Mouse (Mus musculus) C2C12 (cell line): Measurements from ENCODE around the gene Cacna1g. TPM values are rescaled to one million over a fixed set of nuclear protein-coding genes. Genes with fewer than 3 reads are reported as not detected.

Experiments used
- H3K27me3 ChIP-seq: one replicate; pipeline ENCODE4 v1.6.1; 2011; ENCODE audit not compliant: control insufficient read depth, insufficient read depth, insufficient read length
- H3K36me3 ChIP-seq: one replicate; pipeline ENCODE4 v1.6.1; 2011; ENCODE audit not compliant: control insufficient read depth, insufficient read depth
- H3K4me3 ChIP-seq: one replicate; pipeline ENCODE4 v1.5.1; 2011; ENCODE audit warnings: mild to moderate bottlenecking, control low read depth; ENCODE audit not compliant: poor library complexity, insufficient read depth, severe bottlenecking
- H3K79me2 ChIP-seq: one replicate; pipeline ENCODE4 v1.6.1; 2011; ENCODE audit not compliant: control insufficient read depth, insufficient read depth
- H3K79me3 ChIP-seq: one replicate; pipeline ENCODE4 v1.6.1; 2011; ENCODE audit warnings: low read depth, control low read depth
- H3ac ChIP-seq: one replicate; pipeline ENCODE3; 2011; ENCODE audit warnings: low read depth; ENCODE audit not compliant: control insufficient read depth, insufficient read length
- CEBPB ChIP-seq: IDR thresholded peaks from one replicate; pipeline ENCODE4 v1.6.1; 2011; ENCODE audit warnings: low read depth, mild to moderate bottlenecking, control low read depth, moderate library complexity
- CTCF ChIP-seq: IDR thresholded peaks from one replicate; pipeline ENCODE4 v1.5.1; 2011; ENCODE audit not compliant: control insufficient read depth, insufficient read depth, insufficient read length
- FOSL1 ChIP-seq: IDR thresholded peaks from one replicate; pipeline ENCODE4 v1.8.0; 2011; ENCODE audit warnings: mild to moderate bottlenecking, low read length; ENCODE audit not compliant: poor library complexity, insufficient read depth, severe bottlenecking
- MAX ChIP-seq: IDR thresholded peaks from one replicate; pipeline ENCODE4 v1.6.1; 2011; ENCODE audit warnings: mild to moderate bottlenecking, control low read depth
- MYOD1 ChIP-seq: IDR thresholded peaks from one replicate; pipeline ENCODE4 v1.6.1; 2011; ENCODE audit warnings: low read depth; ENCODE audit not compliant: control insufficient read depth, insufficient read length
- MYOG ChIP-seq: IDR thresholded peaks from one replicate; pipeline ENCODE4 v1.6.1; 2011; ENCODE audit not compliant: control insufficient read depth, insufficient read length; ENCODE audit errors: extremely low read depth
- USF1 ChIP-seq: IDR thresholded peaks from one replicate; pipeline ENCODE4 v1.6.1; 2011; ENCODE audit warnings: low read depth, mild to moderate bottlenecking, control low read depth, moderate library complexity
- long read RNA-seq, 2 experiments: library from polyadenylated mRNA; unstranded; transcript quantifications; one replicate each; pipeline ENCODE4 v2.0.0; 2019 to 2020
- polyA plus RNA-seq: library from polyadenylated mRNA; unstranded; fragments of >200 nt; fragmentation: generic; extraction: Trizol; gene quantifications from one replicate; pipeline ENCODE4 v1.2.1, GENCODE M21; 2012; ENCODE audit warnings: missing spikeins

The Cacna1g gene
- polyA plus RNA-seq: 0.04 TPM
- long read RNA-seq, experiment 1: 0 reads
- long read RNA-seq, experiment 2: 0 reads

DNA sequence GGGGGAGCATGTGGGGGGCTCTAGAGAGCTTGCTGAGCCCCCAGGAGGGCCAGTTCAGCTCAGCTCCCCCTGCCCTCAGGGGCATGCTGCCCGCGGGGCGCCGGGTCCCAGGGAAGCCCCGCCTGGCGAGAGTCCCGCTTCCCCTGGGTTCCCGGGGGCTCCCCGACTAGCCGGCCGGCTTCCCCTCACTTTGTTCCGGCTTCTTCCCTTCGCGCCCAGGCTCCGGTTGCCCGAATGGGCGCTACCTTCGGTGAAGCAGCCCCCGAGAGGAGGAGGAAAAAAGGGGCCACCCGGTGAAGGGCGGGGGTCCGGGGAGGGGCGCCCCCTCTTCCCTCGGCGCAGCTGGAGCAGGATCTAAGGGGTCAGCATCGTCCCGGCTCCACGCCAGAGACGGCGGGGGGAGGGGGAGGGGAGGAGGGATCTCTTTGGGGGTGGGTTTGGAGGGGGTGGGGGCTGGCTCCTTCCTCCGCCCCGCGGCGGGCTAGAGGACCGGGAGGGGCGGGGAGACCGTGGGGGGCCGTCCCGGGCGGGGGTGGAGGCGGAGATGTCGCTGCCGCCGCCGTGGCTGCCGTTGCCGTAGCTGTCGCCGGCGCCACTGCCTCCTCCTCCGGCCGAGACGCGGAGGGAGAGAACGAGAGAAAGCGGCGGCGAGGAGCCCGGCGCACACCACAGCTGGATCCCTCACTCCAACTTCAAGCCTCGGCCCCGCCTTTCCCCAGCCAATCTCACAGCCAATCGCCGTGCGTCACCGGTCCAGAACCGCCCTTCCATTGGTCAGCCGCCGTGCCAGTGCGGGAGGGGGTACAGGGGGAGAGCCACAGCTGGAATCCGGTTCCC is at the start of gene Cacna1g:
Gene Cacna1g, minus strand, starts transcription at position 492 of the 837 bp plus-strand sequence.
- H3K27me3 ChIP-seq: peaks cover 56% of the 10 kb centered on the region
- H3K79me2 ChIP-seq: no peaks in the 10 kb centered on the region
- H3K79me3 ChIP-seq: no peaks in the 10 kb centered on the region
- TF ChIP-seq MAX: no peak
- peak; percentile 10 for TF ChIP-seq MYOD1
- peak within 1 kb of the TSS; percentile 44 for H3ac ChIP-seq
- H3K4me3 ChIP-seq: peak within 1 kb of the TSS; percentile 14
- H3K36me3 ChIP-seq: no peaks in the 10 kb centered on the region

DNA sequence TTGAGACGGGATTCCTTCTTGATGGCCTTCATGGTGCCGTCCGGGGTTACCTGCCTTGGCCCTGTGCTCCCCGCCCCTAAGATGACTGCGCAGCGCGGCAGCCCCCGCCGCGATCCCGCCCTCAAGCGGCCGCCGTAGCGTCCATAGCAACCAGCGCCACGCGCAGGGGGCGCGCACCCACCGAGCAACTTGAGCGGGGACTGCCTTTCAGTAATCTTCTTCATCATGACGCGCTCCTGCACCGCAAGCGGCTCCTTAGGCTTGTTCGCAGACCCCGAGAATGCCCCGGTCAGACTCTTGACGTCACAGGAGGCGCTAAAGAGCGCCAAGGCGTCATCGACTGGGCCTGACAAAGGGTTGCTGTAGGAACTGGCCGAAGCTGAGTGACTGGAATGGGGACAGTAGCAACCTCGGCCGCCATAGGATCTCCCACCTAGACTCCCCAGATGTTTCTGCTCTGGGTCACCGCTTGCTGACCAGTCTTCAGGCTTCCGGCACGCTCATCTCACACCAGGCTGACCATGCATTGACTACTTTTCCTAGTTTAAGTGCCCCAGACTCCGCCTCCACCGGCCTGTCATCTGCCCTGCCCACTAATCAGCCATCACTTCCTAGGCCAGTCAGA is 47.3 kb upstream of the Cacna1g start, which contains the start of gene Mycbpap:
Gene Mycbpap, minus strand, starts transcription at position 524 of the 625 bp plus-strand sequence.
- Histone ChIP-seq H3K36me3 (no peaks in the 10 kb centered on the region), H3K4me3 (no peak within 1 kb of the TSS), H3K27me3 (peaks cover 12% of the 10 kb centered on the region), H3ac (no peak within 1 kb of the TSS), H3K79me3 (no peaks in the 10 kb centered on the region), H3K79me2 (no peaks in the 10 kb centered on the region)
- TF ChIP-seq USF1 (no peak), MYOD1 (no peak), MAX (no peak), CEBPB (no peak), CTCF (no peak), FOSL1 (no peak), MYOG (no peak)

DNA sequence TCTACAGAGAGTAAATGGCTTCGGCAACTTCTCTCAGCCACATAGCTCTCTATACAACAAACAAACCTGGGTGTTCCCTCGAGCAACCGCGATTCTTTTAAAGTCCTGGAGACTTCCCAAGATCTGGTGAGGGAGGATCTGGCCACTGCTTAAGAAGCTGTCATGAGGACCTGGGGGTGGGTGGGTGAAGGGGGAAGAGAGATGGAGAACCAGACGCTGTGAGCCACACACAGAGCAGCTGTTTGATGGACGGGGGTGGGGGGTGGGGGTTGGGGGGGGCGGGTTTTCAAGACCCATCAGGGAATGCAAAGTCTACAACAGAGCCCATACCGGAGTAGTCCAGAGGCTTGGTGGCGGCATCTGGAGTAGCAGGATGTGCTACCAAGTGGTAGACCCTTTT is 39.5 kb upstream of the Cacna1g start:
- H3K27me3 ChIP-seq: peaks cover 13% of the 10 kb centered on the region
- no peak overlapping the region for H3K4me3 ChIP-seq
- no peaks in the 10 kb centered on the region for H3K36me3 ChIP-seq
- H3K79me2 ChIP-seq: no peaks in the 10 kb centered on the region
- H3K79me3 ChIP-seq: no peaks in the 10 kb centered on the region
- no peak overlapping the region for H3ac ChIP-seq
- TF ChIP-seq MYOD1 (no peak), FOSL1 (no peak), USF1 (no peak), CEBPB (no peak), MYOG (no peak), MAX (no peak), CTCF (no peak)

DNA sequence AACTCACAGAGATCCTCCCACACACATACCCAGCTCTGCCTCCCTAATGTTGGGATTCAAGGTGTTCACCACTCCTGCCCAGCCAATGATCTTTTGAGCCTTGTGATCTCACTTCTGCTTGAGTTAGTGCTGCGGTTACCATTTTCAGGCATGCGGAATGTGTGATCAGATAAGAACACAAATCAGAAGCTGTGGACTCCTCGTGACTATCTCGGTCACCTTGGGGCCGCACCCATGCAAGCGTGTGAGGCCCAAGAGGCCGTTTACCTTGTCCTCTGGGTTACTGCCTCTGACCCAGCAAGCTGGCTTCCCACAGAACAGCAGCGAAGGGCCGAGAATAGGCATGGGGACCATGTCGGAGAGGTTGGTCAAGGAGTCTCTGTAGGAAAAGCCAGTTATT is 35.0 kb upstream of the Cacna1g start:
- Histone ChIP-seq H3K79me2 (no peaks in the 10 kb centered on the region), H3K4me3 (no peak overlapping the region), H3ac (no peak overlapping the region), H3K36me3 (no peaks in the 10 kb centered on the region), H3K79me3 (no peaks in the 10 kb centered on the region), H3K27me3 (peaks cover 38% of the 10 kb centered on the region)
- TF ChIP-seq MAX: no peak
- TF ChIP-seq FOSL1: no peak
- TF ChIP-seq CEBPB: no peak
- no peak for TF ChIP-seq MYOG
- no peak for TF ChIP-seq CTCF

DNA sequence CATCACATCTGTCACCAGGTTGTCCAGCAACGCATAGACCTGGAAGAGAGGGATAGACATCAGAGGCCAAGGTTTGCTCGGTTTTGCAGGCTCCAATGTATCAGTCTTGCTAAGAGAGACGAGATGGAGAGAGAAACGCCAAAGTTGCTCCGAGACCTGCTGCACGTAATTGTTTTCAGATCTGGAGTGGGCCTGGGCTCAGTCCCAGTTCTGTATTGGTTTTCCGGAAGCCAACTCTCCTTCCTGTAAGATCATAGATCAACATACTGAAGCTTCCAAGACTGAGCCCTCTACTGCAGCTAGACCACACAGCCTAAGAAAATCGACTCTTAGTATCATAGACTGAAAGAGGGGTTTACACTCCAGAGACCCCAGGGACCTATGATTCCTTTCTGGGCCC is 27.5 kb upstream of the Cacna1g start:
- H3K4me3 ChIP-seq: no peak overlapping the region
- H3K79me3 ChIP-seq: no peaks in the 10 kb centered on the region
- peaks cover 44% of the 10 kb centered on the region for H3K27me3 ChIP-seq
- no peaks in the 10 kb centered on the region for H3K36me3 ChIP-seq
- H3K79me2 ChIP-seq: no peaks in the 10 kb centered on the region
- H3ac ChIP-seq: no peak overlapping the region
- TF ChIP-seq CEBPB: no peak
- TF ChIP-seq MAX: no peak
- TF ChIP-seq FOSL1: no peak
- TF ChIP-seq MYOG: no peak
- no peak for TF ChIP-seq CTCF
- TF ChIP-seq MYOD1: no peak
- no peak for TF ChIP-seq USF1

DNA sequence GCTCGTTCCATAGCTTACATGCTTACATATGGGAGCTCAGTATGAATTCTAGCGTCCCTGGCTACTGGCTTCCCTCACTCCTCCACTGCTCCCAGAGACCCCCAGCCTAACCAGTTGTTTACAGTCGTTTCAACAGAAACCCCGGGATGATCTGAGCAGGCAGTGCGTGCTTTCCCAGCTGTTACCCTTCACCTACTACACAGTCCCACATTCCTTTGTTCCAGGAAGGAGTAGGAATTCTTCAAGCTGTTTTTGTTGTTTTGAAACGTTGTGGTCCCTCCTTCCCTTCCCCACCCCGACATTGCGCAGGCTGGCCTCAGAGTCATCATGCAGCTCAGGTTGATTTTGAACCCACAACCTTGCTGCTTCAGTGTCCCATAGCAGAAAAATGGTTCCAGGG is 26.4 kb upstream of the Cacna1g start:
- H3K36me3 ChIP-seq: no peaks in the 10 kb centered on the region
- no peaks in the 10 kb centered on the region for H3K79me3 ChIP-seq
- H3ac ChIP-seq: no peak overlapping the region
- peaks cover 35% of the 10 kb centered on the region for H3K27me3 ChIP-seq
- no peaks in the 10 kb centered on the region for H3K79me2 ChIP-seq
- TF ChIP-seq USF1: no peak
- no peak for TF ChIP-seq MYOD1
- no peak for TF ChIP-seq FOSL1
- TF ChIP-seq MYOG: no peak
- no peak for TF ChIP-seq MAX
- no peak for TF ChIP-seq CEBPB
- TF ChIP-seq CTCF: no peak
- no peak overlapping the region for H3K4me3 ChIP-seq
